Mouse (Mus musculus): Measurements from ENCODE around the gene Bsn. TPM values are rescaled to one million over a fixed set of nuclear protein-coding genes. Genes with fewer than 3 reads are reported as not detected.

Bsn gene
- polyA plus RNA-seq, 1 experiment = 105 TPM

GRCm38 (mm10) chr9:108052411-108052810 is 137.8 kb downstream of the Bsn start:
- 0 out of 2 replicates have a peak, but pooled peaks cover 4% of the 10 kb centered on the region for H3K4me1 ChIP-seq (ENCODE audit: control insufficient read depth, insufficient read depth, low read length)
- TF ChIP-seq CTCF (IDR thresholded peaks at IDR 0.05; ENCODE audit: extremely low read depth, insufficient read depth, low read length) = no peak
- no peak overlapping the region for H3K4me3 ChIP-seq (ENCODE audit: insufficient read depth, low read length)
- no peak overlapping the region for H3K27ac ChIP-seq (ENCODE audit: insufficient read depth, low read length)

DNA sequence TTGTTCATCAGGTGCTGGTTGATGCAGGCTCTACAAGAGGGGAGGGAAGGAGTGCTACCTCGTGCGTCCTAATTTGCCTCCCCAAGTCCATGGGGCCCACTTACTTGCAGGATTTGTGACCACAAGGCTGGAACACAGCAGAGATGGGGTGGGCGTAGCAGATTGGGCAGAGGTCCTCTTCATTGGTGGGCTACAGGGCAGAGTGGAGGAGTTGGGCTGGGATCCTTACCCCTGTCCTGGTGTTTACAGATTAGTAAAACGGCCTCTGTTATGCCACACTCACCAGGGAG is 138.3 kb downstream of the Bsn start:
- 0 out of 2 replicates have a peak, but pooled peaks cover 4% of the 10 kb centered on the region for H3K4me1 ChIP-seq (ENCODE audit: control insufficient read depth, insufficient read depth, low read length)
- no peak overlapping the region for H3K4me3 ChIP-seq (ENCODE audit: insufficient read depth, low read length)
- no peak for TF ChIP-seq CTCF (IDR thresholded peaks at IDR 0.05; ENCODE audit: extremely low read depth, insufficient read depth, low read length)
- 0 out of 2 replicates have a peak, but pooled peaks have one; percentile 8 for TF ChIP-seq POLR2A (IDR thresholded peaks at IDR 0.05; ENCODE audit: extremely low read depth, insufficient read depth, low read length)
- H3K27ac ChIP-seq (ENCODE audit: insufficient read depth, low read length) = no peak overlapping the region

DNA sequence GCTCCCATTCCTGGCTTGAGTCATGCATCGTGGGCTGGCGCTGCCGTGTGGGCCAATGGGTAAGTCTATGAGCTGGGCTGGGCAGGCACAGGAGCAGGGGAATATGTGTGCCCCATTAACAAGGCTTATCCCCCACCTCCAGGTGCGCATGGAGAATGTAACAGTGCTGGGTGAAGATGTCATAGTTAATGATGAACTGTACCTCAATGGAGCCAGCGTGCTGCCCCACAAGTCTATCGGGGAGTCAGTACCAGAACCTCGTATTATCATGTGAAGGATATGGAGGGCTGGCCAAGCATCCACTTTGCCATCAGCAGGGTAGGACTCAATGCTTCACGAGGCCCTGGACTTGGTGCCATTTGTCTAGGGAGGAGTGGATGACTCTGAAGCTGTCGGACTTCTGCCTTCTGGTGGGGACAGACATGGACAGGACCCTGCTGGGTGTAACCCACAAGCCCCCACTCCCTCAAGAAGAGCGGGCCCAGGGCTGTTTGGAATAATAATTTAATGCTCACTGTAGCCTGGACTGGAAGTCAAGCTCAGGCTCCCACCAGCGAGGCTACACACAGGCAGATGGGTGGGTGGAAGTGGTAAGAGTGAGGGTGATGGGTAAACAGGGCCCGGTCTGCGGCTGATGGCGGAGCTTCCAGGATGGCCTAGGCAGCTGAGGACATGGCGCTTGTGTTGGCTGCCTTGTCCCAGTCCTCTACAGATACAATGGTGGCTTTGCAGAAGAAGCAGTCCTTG is 138.8 kb downstream of the Bsn start:
- TF ChIP-seq CTCF (IDR thresholded peaks at IDR 0.05; ENCODE audit: extremely low read depth, insufficient read depth, low read length) (no peak), POLR2A (IDR thresholded peaks at IDR 0.05; ENCODE audit: extremely low read depth, insufficient read depth, low read length) (no peak)
- H3K27ac ChIP-seq (ENCODE audit: insufficient read depth, low read length) = no peak overlapping the region

GRCm38 (mm10) chr9:108049561-108050251 is 140.5 kb downstream of the Bsn start:
- H3K4me1 ChIP-seq (ENCODE audit: control insufficient read depth, insufficient read depth, low read length) = 0 out of 2 replicates have a peak, but pooled peaks cover 4% of the 10 kb centered on the region
- H3K27ac ChIP-seq (ENCODE audit: insufficient read depth, low read length) = 0 out of 2 replicates have a peak overlapping the region, but pooled peaks have one; percentile 4
- TF ChIP-seq CTCF (IDR thresholded peaks at IDR 0.05; ENCODE audit: extremely low read depth, insufficient read depth, low read length) = no peak
- no peak for TF ChIP-seq POLR2A (IDR thresholded peaks at IDR 0.05; ENCODE audit: extremely low read depth, insufficient read depth, low read length)
- peak overlapping the region; percentile 87 for H3K4me3 ChIP-seq (ENCODE audit: insufficient read depth, low read length)

More for the DNA sequence above, 138.8 kb downstream of the Bsn start:
- no peak overlapping the region for H3K4me3 ChIP-seq (ENCODE audit: insufficient read depth, low read length)
- 0 out of 2 replicates have a peak, but pooled peaks cover 4% of the 10 kb centered on the region for H3K4me1 ChIP-seq (ENCODE audit: control insufficient read depth, insufficient read depth, low read length)

DNA sequence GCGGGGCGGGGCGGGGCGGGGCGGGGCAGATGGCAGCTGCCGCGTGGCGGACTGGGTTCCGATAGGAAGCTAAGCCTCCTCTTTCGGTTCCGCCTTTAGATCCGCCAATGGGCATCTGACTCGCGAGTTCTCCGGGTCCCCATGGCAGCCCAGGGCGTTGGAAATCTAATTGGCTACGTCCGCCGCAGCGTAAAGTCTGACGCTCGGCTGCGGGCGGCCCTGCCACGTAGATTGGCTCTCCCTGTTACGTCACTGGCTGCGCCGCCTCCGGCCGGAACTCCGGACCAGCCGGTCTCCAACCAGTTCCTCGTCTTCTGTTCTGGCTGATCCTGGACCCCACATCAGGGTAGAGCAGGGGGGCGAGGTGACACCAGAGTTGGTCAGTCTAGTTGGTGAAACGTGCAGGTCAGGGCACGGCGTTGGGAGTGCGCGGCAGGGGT is 141.1 kb downstream of the Bsn start, which contains the start of gene Gmppb:
Gmppb (plus strand) TSS at position 227 of the 440 bp plus-strand sequence.
- Histone ChIP-seq H3K4me3 (ENCODE audit: insufficient read depth, low read length) (peak within 1 kb of the TSS; percentile 87), H3K4me1 (ENCODE audit: control insufficient read depth, insufficient read depth, low read length) (0 out of 2 replicates have a peak, but pooled peaks cover 4% of the 10 kb centered on the region), H3K27ac (ENCODE audit: insufficient read depth, low read length) (0 out of 2 replicates have a peak within 1 kb of the TSS, but pooled peaks have one; percentile 4)
- TF ChIP-seq POLR2A (IDR thresholded peaks at IDR 0.05; ENCODE audit: extremely low read depth, insufficient read depth, low read length) = peak; percentile 53
- no peak for TF ChIP-seq CTCF (IDR thresholded peaks at IDR 0.05; ENCODE audit: extremely low read depth, insufficient read depth, low read length)

GRCm38 (mm10) chr9:108048566-108048955 is 141.6 kb downstream of the Bsn start:
- no peak for TF ChIP-seq CTCF (IDR thresholded peaks at IDR 0.05; ENCODE audit: extremely low read depth, insufficient read depth, low read length)
- TF ChIP-seq POLR2A (IDR thresholded peaks at IDR 0.05; ENCODE audit: extremely low read depth, insufficient read depth, low read length) = no peak
- H3K27ac ChIP-seq (ENCODE audit: insufficient read depth, low read length) = no peak overlapping the region
- H3K4me3 ChIP-seq (ENCODE audit: insufficient read depth, low read length) = peak overlapping the region; percentile 6; the same call in 1 of the 2 replicates
- 0 out of 2 replicates have a peak, but pooled peaks cover 4% of the 10 kb centered on the region for H3K4me1 ChIP-seq (ENCODE audit: control insufficient read depth, insufficient read depth, low read length)

DNA sequence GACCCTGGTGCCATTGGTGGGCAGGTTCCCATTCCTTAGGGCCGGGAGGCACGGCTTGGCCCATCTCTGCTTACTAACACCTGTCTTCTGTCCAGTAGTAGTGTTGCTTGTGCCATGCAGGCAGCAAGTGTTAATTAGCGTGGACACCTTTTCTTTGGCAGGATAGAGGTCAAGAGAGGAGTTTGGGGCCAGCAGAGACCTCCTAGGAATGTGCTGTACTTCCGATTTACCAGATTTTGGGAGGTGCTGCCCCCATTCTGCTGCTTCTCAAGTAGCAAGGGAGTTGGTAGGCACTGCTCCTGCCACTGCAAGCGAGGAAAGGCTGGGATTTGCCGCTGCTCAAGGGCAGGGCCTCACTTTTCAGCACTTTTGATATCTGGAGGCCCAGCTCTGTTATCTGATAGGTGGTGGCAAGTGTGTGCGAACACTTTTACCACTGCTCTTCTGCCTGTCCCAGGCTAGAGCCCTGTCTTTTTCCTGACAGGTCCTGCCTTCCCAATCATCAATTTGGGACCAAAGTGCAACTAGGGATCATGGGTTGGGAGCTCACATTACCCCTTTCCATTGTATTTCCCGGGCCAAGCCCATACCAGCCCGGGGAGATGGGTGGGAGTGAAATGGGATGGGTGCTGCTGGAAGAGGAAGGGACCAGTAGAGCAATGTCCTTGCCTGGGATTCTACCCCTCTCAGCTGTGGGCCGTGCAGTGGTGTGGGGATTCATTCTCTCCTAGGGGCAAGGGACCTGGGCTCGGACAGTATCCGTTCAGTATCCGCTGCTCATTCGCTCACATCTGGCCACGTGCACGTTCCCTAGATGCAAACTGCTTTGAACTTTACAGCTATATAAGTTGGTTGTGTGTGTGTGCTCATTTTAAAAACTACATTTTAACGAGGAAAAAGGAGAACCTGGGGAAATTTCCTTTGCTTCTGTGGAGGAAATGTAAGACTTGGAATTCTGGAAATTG is 142.3 kb downstream of the Bsn start:
- Histone ChIP-seq H3K4me3 (ENCODE audit: insufficient read depth, low read length) (no peak overlapping the region; the same call in 1 of the 2 replicates), H3K4me1 (ENCODE audit: control insufficient read depth, insufficient read depth, low read length) (0 out of 2 replicates have a peak, but pooled peaks cover 4% of the 10 kb centered on the region), H3K27ac (ENCODE audit: insufficient read depth, low read length) (no peak overlapping the region)
- no peak for TF ChIP-seq CTCF (IDR thresholded peaks at IDR 0.05; ENCODE audit: extremely low read depth, insufficient read depth, low read length)
- no peak for TF ChIP-seq POLR2A (IDR thresholded peaks at IDR 0.05; ENCODE audit: extremely low read depth, insufficient read depth, low read length)

GRCm38 (mm10) chr9:108046582-108046981 is 143.6 kb downstream of the Bsn start:
- Histone ChIP-seq H3K4me1 (ENCODE audit: control insufficient read depth, insufficient read depth, low read length) (0 out of 2 replicates have a peak, but pooled peaks cover 4% of the 10 kb centered on the region), H3K27ac (ENCODE audit: insufficient read depth, low read length) (no peak overlapping the region), H3K4me3 (ENCODE audit: insufficient read depth, low read length) (no peak overlapping the region)
- no peak for TF ChIP-seq POLR2A (IDR thresholded peaks at IDR 0.05; ENCODE audit: extremely low read depth, insufficient read depth, low read length)
- no peak for TF ChIP-seq CTCF (IDR thresholded peaks at IDR 0.05; ENCODE audit: extremely low read depth, insufficient read depth, low read length)

Other genes with a start within 250 kb of the Bsn start
- 11.1 and 15.7 TPM in 2 replicates for gene Traip, start 240.2 kb downstream of the Bsn start, polyA plus RNA-seq (2012; rRNA removed)
- 13.5 and 14.9 TPM in 2 replicates for gene Uba7, start 214.9 kb downstream of the Bsn start, polyA plus RNA-seq (2012; rRNA removed)
- 0.15 and 0.35 TPM in 2 replicates for gene Gm20661, start 207.3 kb downstream of the Bsn start, polyA plus RNA-seq (2012; rRNA removed)
- gene Inka1, start 204.5 kb downstream of the Bsn start, polyA plus RNA-seq (2012; rRNA removed) = 4.8 and 7.4 TPM in 2 replicates
- gene Cdhr4, start 197.9 kb downstream of the Bsn start, polyA plus RNA-seq (2012; rRNA removed) = 1.9 and 4.2 TPM in 2 replicates
- 4.5 and 5.6 TPM in 2 replicates for gene Gm20662, start 194.0 kb downstream of the Bsn start, polyA plus RNA-seq (2012; rRNA removed)
- 180 and 186 TPM in 2 replicates for gene Ip6k1, start 187.9 kb downstream of the Bsn start, polyA plus RNA-seq (2012; rRNA removed)
- gene Gmppb, start 141.1 kb downstream of the Bsn start, polyA plus RNA-seq (2012; rRNA removed) = 14.4 and 14.5 TPM in 2 replicates
- 1.6 and 1.7 TPM in 2 replicates for gene Amigo3, start 137.2 kb downstream of the Bsn start, polyA plus RNA-seq (2012; rRNA removed)
- gene Mst1, start 109.9 kb downstream of the Bsn start, polyA plus RNA-seq (2012; rRNA removed) = 0.10 TPM in 1 of 2 replicates, not detected in the other
- gene Rnf123, start 107.0 kb downstream of the Bsn start, polyA plus RNA-seq (2012; rRNA removed) = 76.2 and 82.3 TPM in 2 replicates
- gene Apeh, start 95.8 kb downstream of the Bsn start, polyA plus RNA-seq (2012; rRNA removed) = 26.1 TPM in 2 replicates
- gene Dag1, start 73.6 kb upstream of the Bsn start, polyA plus RNA-seq (2012; rRNA removed) = 31.2 and 33.5 TPM in 2 replicates
- 101 and 102 TPM in 2 replicates for gene Nicn1, start 100.0 kb upstream of the Bsn start, polyA plus RNA-seq (2012; rRNA removed)
- 54.1 and 55.0 TPM in 2 replicates for gene Amt, start 106.5 kb upstream of the Bsn start, polyA plus RNA-seq (2012; rRNA removed)
- gene Rhoa, start 115.7 kb upstream of the Bsn start, polyA plus RNA-seq (2012; rRNA removed) = 167 and 176 TPM in 2 replicates
- gene Tcta, start 115.8 kb upstream of the Bsn start, polyA plus RNA-seq (2012; rRNA removed) = 53.0 and 55.6 TPM in 2 replicates
- 258 and 294 TPM in 2 replicates for gene Gpx1, start 148.5 kb upstream of the Bsn start, polyA plus RNA-seq (2012; rRNA removed)
- 114 and 116 TPM in 2 replicates for gene Usp4, start 157.5 kb upstream of the Bsn start, polyA plus RNA-seq (2012; rRNA removed)
- gene 1700102P08Rik, start 202.4 kb upstream of the Bsn start, polyA plus RNA-seq (2012; rRNA removed) = 1.1 TPM in 2 replicates
- gene Ccdc36, start 238.1 kb upstream of the Bsn start, polyA plus RNA-seq (2012; rRNA removed) = 0.33 and 0.66 TPM in 2 replicates
- not detected in 2 replicates for gene BC048562, start 246.1 kb upstream of the Bsn start, polyA plus RNA-seq (2012; rRNA removed)

All from cortical plate, adult 2 months (tissue).